Mouse (Mus musculus) right cerebral cortex, postnatal 25 days (tissue): ENCODE results near the gene Cytip.
A peak's percentile ranks its signal among the peaks of the same experiment; 100 is the strongest.

Source experiments
- DNase-seq: peaks from one replicate; pipeline ENCODE4 v3.0.0; 2022

Cytip gene

GRCm38 (mm10) chr2:58195346-58195745, at the start of gene Cytip:
Gene Cytip (minus strand): TSS chr2:58195532.
- no peak for DNase-seq

DNA sequence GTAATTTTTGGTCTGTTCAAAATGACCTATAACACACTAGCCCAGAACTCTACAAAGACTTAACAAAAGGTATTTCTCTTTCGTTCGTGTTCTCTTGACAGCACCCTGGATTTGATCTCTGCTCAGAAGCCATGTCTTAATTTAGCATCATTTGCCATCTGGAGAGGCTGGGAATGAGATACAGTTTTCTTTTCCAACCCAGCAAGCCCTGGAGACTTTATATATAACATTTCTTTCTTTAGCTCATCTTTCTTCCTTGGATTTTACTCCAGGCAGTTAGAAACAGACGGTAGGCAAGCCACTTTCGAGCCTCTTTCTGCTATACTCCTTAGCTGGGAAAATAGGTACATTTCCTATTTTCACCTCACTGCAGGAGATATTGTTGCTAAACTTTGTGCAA, 45.3 kb upstream of the Cytip start:
- peak; percentile 14 for DNase-seq

DNA sequence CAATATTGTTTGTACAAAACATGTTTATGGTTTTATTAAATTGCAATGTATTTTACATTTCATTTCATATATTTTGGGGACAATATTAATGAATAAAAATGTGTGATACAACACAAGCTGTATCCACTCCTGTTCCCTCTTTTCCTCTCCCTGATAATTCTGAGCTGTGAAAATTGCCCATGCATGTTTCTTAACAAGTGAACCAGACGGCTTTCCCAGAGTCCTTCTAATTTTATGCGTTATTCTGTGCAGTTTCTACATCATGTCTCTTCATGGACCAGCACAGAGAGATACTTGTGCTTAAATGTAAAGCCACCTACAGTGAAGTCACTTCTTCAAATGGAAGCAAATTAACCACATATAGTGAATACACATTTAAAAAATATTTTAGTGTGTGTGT, 42.2 kb upstream of the Cytip start:
- DNase-seq = no peak

GRCm38 (mm10) chr2:58199442-58199841, 4.1 kb upstream of the Cytip start:
- DNase-seq = peak; percentile 70

GRCm38 (mm10) chr2:58196880-58197279, 1.5 kb upstream of the Cytip start:
- no peak for DNase-seq

DNA sequence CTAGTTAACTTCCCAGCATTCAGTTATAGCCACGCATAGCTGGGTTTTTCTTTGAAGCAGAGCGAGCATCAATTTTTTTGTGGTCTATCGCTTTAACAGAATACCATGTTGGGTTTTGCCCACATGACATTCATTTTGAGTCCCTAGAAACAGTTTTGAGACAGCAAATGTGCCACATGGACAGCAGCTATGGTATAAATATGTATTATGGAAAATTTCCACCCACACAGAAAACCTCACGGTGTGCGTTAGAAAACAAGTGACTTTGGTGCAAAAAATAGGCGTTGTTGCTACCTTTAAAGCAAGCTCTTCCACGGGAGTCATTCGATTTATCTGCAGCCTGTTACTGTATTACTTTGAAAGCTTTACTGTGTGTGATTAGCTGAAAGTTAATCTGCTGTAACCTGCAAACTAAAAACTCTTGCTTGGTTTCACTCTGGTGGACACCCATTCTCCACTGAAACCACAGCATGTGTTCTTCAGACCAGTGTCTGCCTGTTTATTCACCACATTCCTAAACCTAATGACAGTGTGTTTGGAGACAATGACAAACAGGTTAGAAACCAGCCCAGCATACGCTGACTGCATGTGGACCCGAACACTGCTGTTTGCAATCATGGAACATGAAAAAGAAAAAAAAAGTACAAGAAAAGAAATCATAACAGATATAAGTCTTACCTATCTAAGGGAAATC, 763 bp downstream of the Cytip start:
- DNase-seq = no peak

GRCm38 (mm10) chr2:58192160-58192559, 3.2 kb downstream of the Cytip start:
- DNase-seq = no peak

GRCm38 (mm10) chr2:58189501-58189900, 5.8 kb downstream of the Cytip start:
- DNase-seq = no peak

GRCm38 (mm10) chr2:58188903-58189302, 6.4 kb downstream of the Cytip start:
- no peak for DNase-seq

- no peak for DNase-seq
Observed at GRCm38 (mm10) chr2:58187310-58188051, 7.9 kb downstream of the Cytip start.

GRCm38 (mm10) chr2:58184197-58184596, 11.1 kb downstream of the Cytip start:
- no peak for DNase-seq

DNA sequence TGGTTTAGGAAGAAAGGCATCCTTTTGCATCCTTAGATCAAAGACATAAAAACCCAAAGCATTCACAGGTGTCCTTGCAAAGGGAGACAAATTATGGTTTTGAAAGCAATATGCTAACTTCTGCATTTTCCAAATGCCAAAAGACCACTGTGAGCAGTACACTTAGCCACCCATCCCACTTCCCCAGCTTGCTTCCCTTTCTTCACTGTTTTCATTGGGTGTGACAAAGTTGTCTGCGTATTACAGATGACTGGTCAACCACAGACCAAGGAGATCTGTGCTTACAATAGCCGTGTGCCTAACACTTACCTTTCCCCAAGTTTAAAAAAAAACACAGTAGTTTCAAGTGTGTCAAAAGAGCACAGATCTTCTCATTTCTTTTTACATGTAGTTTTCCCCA, 11.7 kb downstream of the Cytip start:
- no peak for DNase-seq

GRCm38 (mm10) chr2:58180776-58181175, 14.6 kb downstream of the Cytip start:
- DNase-seq = no peak

DNA sequence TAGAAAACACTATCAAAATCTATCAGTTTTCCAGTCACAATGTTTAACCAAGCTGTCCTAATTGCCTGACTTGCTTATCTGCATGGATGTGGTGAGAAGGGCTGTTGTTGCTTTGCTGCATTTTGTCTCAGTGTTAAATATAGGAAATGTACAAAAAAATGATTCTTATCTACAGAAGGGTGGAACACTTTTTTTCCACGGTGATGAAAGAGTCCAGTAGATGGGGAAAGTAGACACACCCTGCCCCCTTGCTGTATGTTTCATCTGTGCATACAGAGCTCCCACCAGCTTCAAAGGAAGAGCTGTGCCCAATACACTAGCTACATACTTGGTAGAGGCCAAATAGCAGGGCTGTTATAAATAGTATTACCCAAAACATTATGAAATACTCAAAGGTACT, 16.3 kb downstream of the Cytip start:
- no peak for DNase-seq

GRCm38 (mm10) chr2:58175392-58176291, 19.7 kb downstream of the Cytip start:
- DNase-seq = no peak

DNA sequence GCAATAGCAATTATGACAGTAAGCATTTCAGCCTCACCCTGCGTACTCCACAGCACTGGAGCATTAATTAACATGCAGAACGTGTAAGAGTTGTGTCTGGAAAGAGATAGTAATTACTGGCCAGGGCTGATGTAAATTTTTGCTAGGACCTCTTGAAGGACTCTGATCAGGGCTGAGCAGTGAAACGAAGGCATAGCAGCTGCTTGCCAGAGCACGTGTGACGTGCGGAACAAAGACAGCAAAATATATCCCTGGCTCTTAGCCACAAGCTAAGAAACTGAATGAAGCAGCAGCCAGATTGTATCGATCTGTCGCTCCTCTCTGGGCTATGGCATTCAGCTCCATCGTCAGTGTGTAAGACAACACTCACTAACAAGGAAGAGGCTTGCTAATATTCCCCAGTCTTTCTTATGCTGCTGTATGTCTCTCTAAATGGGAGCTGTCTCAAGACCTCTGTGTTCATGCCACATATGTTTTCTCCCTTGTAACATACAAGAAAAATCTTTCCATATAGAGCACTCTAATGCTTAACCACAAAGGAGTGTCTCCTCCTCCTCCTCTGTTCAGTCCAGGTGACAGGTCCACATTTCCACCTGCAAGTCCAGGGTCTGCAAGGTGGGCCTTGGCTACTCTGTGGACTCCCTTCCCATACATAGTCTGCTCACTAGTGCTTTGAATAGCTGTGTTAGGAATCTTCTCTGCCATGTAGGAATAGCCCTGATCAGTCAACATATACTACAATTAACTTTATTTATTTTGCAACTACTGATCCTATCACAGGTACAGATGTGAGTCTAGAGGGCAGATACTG, 20.7 kb downstream of the Cytip start:
- no peak for DNase-seq

GRCm38 (mm10) chr2:58172963-58173362, 22.4 kb downstream of the Cytip start:
- DNase-seq = no peak

- DNase-seq = no peak
Observed at GRCm38 (mm10) chr2:58169173-58169572, 26.2 kb downstream of the Cytip start.

DNA sequence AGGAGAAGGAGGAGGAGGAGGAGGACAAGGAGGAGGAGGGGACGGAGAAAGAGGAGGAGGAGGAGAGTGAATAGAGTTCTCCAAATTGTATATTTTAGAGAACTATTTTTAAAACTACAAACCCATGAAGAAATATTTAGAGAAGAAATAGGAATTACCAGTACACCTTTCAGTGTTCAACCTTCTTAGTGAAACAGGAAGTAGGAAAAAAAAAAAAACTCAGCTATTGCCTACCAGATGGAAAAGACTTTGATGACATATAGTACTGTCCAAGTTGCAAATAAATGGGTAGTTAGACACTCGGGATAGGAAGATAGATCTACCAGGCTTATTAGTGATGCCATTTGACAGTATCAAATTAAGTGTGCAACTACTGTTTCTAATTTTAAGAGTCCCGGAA, 27.7 kb downstream of the Cytip start:
- no peak for DNase-seq

DNA sequence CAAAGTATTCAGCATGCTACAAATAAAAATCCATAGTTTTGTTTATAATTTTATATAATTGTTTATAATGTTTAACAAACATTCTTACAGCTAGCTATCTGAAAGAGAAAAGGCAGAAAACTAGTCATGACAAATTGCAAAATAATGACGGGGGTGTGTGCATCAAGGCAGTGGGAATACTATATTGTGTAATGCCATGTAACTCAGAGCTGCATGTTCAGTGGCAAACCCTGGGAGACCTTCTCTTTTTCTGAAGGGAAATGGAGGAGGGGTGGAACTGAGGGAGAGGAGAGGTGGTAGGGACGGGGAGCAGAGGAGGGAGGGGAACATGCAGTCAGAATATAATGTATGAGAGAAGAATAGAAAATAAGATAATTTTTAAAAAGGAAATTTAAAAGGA, 28.6 kb downstream of the Cytip start:
- no peak for DNase-seq

DNA sequence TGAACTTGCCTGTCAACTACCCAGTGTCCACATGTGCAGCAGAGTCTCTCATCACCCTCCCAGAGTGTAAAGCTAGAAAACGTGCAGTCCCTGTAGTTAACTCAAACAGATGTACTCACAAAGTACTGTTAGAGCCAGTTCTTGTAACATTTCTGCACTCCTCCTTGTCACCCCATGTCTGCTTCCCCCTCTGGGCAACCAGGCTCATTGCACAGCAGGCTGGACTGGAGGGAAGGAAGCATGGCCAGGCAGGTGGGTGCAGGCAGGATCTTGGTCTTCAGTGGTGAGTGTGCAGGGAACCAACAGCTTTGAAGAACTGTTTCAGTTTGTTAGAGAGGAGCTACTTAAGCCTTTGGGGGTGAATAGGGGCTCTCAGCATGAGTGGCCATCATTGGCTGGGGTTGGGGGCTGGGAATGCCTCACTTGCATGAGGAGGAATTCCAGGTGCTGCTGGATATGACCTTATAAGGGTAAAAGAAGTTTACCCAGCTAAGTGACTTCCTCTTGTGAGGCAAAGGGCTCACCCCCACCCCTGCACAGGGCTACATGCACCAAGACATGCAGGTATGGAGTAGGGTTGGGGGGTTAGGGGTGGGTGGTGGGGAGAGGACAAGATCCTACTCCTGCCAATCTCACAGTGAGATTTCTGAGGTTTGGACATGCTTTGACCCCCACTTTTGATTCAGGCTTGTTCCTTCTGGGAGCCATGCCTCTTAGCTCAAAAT, 31.7 kb downstream of the Cytip start:
- DNase-seq = no peak

GRCm38 (mm10) chr2:58161813-58162212, 33.5 kb downstream of the Cytip start:
- DNase-seq = no peak
